19 mouse cellular contexts compared by ENCODE assay signal in the genomic region with DNA sequence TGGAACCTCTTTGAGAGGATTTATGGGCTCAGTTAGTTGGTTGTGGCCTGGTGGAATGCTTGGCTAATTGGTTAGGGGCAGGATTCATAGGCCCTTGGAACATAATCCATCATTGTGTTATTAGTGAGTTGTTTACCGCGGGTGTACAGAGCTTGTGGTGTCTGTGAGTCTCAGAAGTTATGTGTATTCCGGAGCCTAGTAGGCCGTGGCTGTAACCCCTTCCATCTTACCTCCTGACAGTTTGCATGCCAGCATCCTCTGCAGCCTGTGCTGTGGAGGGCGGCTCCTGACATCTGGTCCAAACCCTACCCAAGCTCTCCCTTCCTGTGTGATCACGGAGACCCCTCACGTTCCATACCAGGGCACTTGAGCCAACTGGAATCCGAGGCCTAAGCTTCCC. TPM values are rescaled to one million over a fixed set of nuclear protein-coding genes. Genes with fewer than 3 reads are reported as not detected.
DNase-seq lines count a peak whose midpoint lies in the region; ATAC-seq lines count a peak whose summit lies in the region.
"Had no signal": no experiment of that assay in that cellular context is flagged by ENCODE, and none has a peak within 500 bp of the region (broad histone marks: within the 10 kb centered on the region; RNA-seq: fewer than 3 reads in every experiment).

No protein-coding gene starts in this region.

- 0 out of 2 replicates have a peak overlapping the region, but pooled peaks have one; percentile 94 for H3K4me2 ChIP-seq in forebrain, embryonic 13.5 days
- H3K4me2 ChIP-seq in forebrain, embryonic 14.5 days (ENCODE audit: low read length), result no peak overlapping the region
- H3K4me2 ChIP-seq in neural tube, embryonic 12.5 days (replicated peaks), result peak overlapping the region; percentile 86
- peak overlapping the region; percentile 88 for H3K4me2 ChIP-seq in midbrain, embryonic 14.5 days (ENCODE audit: low read length)
- H3K4me2 ChIP-seq: heart, embryonic 11.5 days; intestine, embryonic 15.5 days; liver, embryonic 11.5 days; lung, embryonic 14.5 days; stomach, embryonic 15.5 days had no signal

- no peak for DNase-seq in forebrain, embryonic 14.5 days (ENCODE audit: low spot score)
- no peak for DNase-seq in neural tube, embryonic 10.5 days (ENCODE audit: extremely low spot score, low spot score)
- DNase-seq in midbrain, embryonic 14.5 days, result no peak
- DNase-seq in c-Kit-positive CD71-positive TER-119-positive erythroid progenitor cells, embryonic 14.5 days (ENCODE audit: low spot score), result no peak
- no peak for DNase-seq in kidney, adult 9 months
- DNase-seq: adrenal gland, postnatal 25 days; gastrocnemius, postnatal 14 days; lung, embryonic 14.5 days; right cerebral cortex, adult 18-20 months; spleen, adult 18-20 months; thymus, adult 2 months had no signal

- H3K27ac ChIP-seq in forebrain, embryonic 13.5 days, result no peak overlapping the region
- no peak overlapping the region for H3K27ac ChIP-seq in forebrain, embryonic 14.5 days (ENCODE audit: low read depth, low read length)
- no peak overlapping the region for H3K27ac ChIP-seq in neural tube, embryonic 12.5 days
- no peak overlapping the region for H3K27ac ChIP-seq in midbrain, embryonic 14.5 days (replicated peaks; ENCODE audit: low read depth, low read length)
- H3K27ac ChIP-seq: intestine, embryonic 15.5 days; limb, embryonic 10.5 days; macrophage; stomach, embryonic 15.5 days had no signal

- no peak overlapping the region for H3K9ac ChIP-seq in forebrain, embryonic 13.5 days
- no peak overlapping the region for H3K9ac ChIP-seq in forebrain, embryonic 14.5 days (ENCODE audit: low read length)
- 0 out of 2 replicates have a peak overlapping the region, but pooled peaks have one; percentile 19 for H3K9ac ChIP-seq in neural tube, embryonic 12.5 days
- H3K9ac ChIP-seq in midbrain, embryonic 14.5 days (replicated peaks; ENCODE audit: low read length), result no peak overlapping the region; the same call in 1 of the 2 replicates
- H3K9ac ChIP-seq: intestine, embryonic 15.5 days; lung, embryonic 14.5 days; stomach, embryonic 15.5 days had no signal

- H3K4me1 ChIP-seq in forebrain, embryonic 13.5 days, result peaks cover 70% of the 10 kb centered on the region
- H3K4me1 ChIP-seq in forebrain, embryonic 14.5 days (ENCODE audit: control insufficient read depth, insufficient read depth, low read length), result peaks cover 26% of the 10 kb centered on the region
- H3K4me1 ChIP-seq in neural tube, embryonic 12.5 days, result peaks cover 52% of the 10 kb centered on the region
- peaks cover 53% of the 10 kb centered on the region for H3K4me1 ChIP-seq in midbrain, embryonic 14.5 days (ENCODE audit: control insufficient read depth, insufficient read depth, low read length)

- WGBS in forebrain, embryonic 13.5 days, result 86% methylated on average over 8 of the region's 8 CpGs
- 83% methylated on average over 8 of the region's 8 CpGs for WGBS in forebrain, embryonic 14.5 days
- WGBS in neural tube, embryonic 12.5 days, result 76% methylated on average over 8 of the region's 8 CpGs
- 81% methylated on average over 8 of the region's 8 CpGs for WGBS in midbrain, embryonic 14.5 days

- peaks cover 9% of the 10 kb centered on the region for H3K27me3 ChIP-seq in forebrain, embryonic 13.5 days
- H3K27me3 ChIP-seq in forebrain, embryonic 14.5 days (replicated peaks; ENCODE audit: control insufficient read depth, insufficient read depth, low read length), result no peaks in the 10 kb centered on the region
- H3K27me3 ChIP-seq in neural tube, embryonic 12.5 days (replicated peaks), result peaks cover 14% of the 10 kb centered on the region; the same call in 1 of the 2 replicates
- no peaks in the 10 kb centered on the region for H3K27me3 ChIP-seq in midbrain, embryonic 14.5 days (ENCODE audit: control insufficient read depth, insufficient read depth, low read length)

- no peak for ATAC-seq in forebrain, embryonic 13.5 days
- ATAC-seq in forebrain, embryonic 14.5 days, result no peak
- ATAC-seq in neural tube, embryonic 12.5 days (ENCODE audit: low FRiP score, low read depth), result no peak
- ATAC-seq in midbrain, embryonic 14.5 days (ENCODE audit: low FRiP score, low TSS enrichment), result no peak
- ATAC-seq: intestine, embryonic 15.5 days had no signal

- H3K36me3 ChIP-seq in forebrain, embryonic 13.5 days (ENCODE audit: poor library complexity, severe bottlenecking), result peaks cover 16% of the 10 kb centered on the region
- peaks cover 8% of the 10 kb centered on the region; the same call in 1 of the 2 replicates for H3K36me3 ChIP-seq in forebrain, embryonic 14.5 days (ENCODE audit: control insufficient read depth, insufficient read depth, low read length)
- no peaks in the 10 kb centered on the region; the same call in 1 of the 2 replicates for H3K36me3 ChIP-seq in neural tube, embryonic 12.5 days
- 0 out of 2 replicates have a peak, but pooled peaks cover 3% of the 10 kb centered on the region for H3K36me3 ChIP-seq in midbrain, embryonic 14.5 days (ENCODE audit: control insufficient read depth, insufficient read depth, low read length)
- H3K36me3 ChIP-seq: intestine, embryonic 15.5 days; limb, embryonic 10.5 days; stomach, embryonic 15.5 days had no signal

- no peaks in the 10 kb centered on the region for H3K9me3 ChIP-seq in forebrain, embryonic 13.5 days (replicated peaks)
- no peaks in the 10 kb centered on the region for H3K9me3 ChIP-seq in forebrain, embryonic 14.5 days (replicated peaks; ENCODE audit: control insufficient read depth, low read length)
- no peaks in the 10 kb centered on the region for H3K9me3 ChIP-seq in neural tube, embryonic 12.5 days
- H3K9me3 ChIP-seq in midbrain, embryonic 14.5 days (ENCODE audit: control insufficient read depth, low read length), result no peaks in the 10 kb centered on the region
- H3K9me3 ChIP-seq: intestine, embryonic 15.5 days; limb, embryonic 10.5 days; stomach, embryonic 15.5 days had no signal

- no peak overlapping the region for H3K4me3 ChIP-seq in forebrain, embryonic 13.5 days
- no peak overlapping the region for H3K4me3 ChIP-seq in forebrain, embryonic 14.5 days (ENCODE audit: low read depth, low read length)
- H3K4me3 ChIP-seq in neural tube, embryonic 12.5 days, result no peak overlapping the region
- H3K4me3 ChIP-seq in midbrain, embryonic 14.5 days (replicated peaks; ENCODE audit: low read depth, low read length), result no peak overlapping the region
- H3K4me3 ChIP-seq: intestine, embryonic 15.5 days; limb, embryonic 10.5 days; stomach, embryonic 15.5 days had no signal

RNA-seq across cellular contexts. Expression of gene Rab6b, which starts 2.7 kb away (rescaled TPM):
- 38.5 TPM in 2 replicates for polyA plus RNA-seq in forebrain, embryonic 13.5 days (2015; fragmentation: Nextera tagmentation; extraction: Ambion mirVana)
- polyA plus RNA-seq in forebrain, embryonic 14.5 days (2014; fragmentation: Nextera tagmentation; extraction: Ambion mirVana), result 32.5 and 40.5 TPM in 2 replicates
- polyA plus RNA-seq in neural tube, embryonic 12.5 days (2016; fragmentation: Nextera tagmentation; extraction: Ambion mirVana), result 55.5 and 61.1 TPM in 2 replicates
- polyA plus RNA-seq in midbrain, embryonic 14.5 days (2014; fragmentation: Nextera tagmentation; extraction: Ambion mirVana), result 64.2 and 93.4 TPM in 2 replicates
